Mouse (Mus musculus) right cerebral cortex, postnatal 25 days (tissue): ENCODE measurements around the gene Krt80.
"Not testable (repeated sequence)": the region's sequence is repeated elsewhere in the genome, so short reads cannot be mapped to it uniquely, and the experiment has no call there.

Source experiments
- DNase-seq: peaks from one replicate; pipeline ENCODE4 v3.0.0; 2022

Gene Krt80

DNA sequence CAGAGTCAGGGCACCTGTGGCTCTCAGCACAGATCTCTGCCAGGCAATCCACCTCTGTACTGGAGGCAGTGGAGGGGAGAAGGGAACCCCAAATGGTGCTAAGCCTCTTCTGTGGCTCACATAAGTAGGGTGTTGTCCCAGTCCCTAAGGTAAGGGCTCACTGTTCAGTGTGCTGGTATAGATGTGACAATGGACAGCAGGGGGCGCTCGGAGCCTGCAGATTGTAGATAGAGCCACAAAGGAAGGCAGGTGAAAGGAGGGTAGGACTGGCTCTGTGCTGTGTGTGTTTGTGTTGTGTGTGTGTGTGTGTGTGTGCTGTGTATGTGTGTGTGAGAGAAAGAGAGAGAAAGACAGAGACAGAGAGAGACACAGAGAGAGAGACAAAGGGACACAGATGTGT is 30.4 kb downstream of the Krt80 start:
- peak; percentile 74 for DNase-seq

DNA sequence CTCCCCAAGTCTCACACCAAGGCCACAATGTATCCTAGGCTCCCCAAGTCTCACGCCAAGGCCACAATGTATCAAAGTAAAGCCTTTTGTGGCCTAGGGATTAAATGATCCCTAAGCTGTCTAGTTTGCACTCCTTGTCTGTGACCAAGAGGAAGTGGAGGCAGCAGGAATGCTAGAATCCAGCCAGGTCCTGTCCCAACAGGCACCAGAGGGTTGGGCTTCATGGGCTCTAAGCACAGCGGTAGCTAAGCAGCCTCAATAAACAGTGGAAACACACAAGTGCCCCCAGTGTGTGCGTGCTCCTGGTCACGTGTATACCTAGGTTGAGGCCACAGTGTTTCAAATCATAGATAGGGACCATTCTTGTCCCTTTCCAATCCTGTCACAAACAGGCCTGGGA is 31.6 kb downstream of the Krt80 start:
- no peak for DNase-seq

DNA sequence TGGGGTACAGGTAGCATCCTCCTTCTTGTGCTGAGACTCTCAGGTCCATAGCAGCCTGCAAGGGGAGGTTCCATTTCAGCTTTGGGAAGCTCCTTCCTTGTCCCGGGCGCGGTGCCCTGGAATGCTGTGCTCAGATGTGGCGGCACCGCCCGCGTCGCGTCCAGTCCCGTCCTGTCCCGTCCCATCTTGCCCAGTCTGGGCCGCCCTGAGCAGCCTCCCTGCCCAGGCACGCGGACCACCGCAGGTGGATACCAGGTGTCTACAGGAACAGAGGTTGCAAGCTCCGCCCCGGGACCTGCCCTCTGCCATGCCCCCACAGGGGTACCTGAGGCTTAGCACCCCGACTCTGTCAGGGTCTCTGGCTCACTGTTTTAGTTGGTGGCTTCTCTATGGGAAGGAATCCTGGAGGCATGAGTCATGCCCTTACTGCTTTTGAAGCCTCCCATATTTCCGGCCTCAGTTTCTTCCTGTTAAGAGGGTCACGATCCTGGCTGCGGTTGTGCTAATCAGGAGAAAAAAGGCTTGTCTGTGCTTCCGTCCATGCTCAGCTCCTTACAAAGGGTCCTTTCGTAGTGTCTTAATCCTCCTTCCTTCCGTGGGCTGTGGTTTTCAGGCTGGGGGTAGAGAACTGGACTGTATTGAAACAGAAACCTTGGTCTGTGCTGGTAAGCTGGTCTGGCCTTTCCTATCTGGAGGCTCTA is 33.3 kb downstream of the Krt80 start:
- no peak for DNase-seq

DNA sequence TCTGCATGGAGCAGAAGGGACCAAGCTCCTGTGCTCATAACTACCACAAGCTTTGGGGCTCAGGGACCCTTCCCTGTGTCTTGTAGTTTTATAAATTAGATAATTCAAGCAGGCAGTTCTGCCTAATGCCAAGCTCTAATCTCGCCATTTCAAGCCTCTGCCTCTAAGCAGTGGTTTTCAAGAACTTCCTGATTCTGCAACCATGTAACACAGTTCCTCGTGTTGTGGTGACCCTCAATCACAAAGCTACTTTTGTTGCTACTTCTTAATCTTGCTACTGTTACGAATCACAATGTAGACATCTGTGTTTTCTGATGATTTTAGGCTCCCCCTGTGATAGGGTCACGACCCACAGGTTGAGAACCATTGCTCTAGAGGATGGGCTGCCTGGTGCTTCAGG is 36.3 kb downstream of the Krt80 start:
- DNase-seq, result no peak

DNA sequence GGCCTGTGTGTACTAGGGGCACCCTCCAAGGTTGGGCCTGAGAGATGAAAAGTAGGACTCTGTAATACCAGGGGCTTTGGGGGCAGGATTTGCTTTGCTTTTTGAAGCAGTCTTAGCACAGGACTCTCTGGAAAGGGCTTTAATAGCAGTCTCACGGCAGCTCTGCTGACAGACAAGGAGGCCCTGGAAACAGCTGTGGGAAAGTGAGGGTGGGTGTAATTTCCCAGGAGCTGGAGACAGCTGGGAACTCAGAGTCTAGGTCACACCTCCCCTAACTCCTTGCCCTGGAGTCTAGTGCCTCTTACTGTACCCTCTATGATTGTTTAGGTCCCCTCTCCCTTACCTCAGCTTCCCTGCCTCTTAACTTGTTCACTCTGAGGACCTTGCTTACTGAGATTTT is 36.8 kb downstream of the Krt80 start:
- DNase-seq, result no peak

DNA sequence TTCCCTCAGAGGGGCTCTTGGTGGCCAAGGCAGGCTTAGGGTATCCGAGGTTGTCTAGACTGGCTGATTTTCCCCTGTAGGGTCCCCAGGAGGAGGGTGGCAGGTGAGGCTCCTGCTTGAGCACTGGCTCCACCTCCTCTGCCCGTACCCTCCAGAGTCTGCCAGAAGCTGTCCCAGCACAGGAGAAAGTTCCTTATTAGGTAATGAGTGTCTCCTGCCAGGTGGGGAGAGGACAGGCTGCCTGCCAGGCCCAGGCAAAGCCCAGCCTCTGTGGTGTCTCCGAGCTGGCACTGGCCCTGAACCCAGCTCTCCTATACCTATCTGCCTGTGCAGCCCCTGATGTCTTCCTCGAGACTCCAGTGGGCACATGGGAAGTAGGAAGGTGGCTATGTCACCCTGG is 37.6 kb downstream of the Krt80 start:
- DNase-seq, result no peak

DNA sequence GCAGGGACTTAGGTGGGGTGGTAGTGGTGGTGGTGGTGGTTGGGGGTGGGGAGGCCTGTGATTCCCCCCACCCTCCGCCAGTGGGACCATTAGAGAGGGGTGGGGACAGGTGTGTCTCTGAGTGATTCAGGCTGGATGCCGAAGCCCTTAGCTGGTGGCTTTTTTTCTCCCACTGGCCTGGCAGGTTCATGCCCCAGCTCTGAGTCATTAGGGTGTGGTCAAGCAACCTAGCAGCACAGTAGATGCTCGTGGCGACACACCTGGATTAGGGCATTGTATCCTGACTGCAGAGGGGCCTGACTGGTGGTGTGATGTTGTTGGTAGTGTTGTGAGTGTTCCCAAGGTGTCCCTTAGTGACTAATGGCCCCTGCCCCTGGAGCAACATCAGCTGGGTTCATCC is 38.9 kb downstream of the Krt80 start:
- DNase-seq, result no peak

DNA sequence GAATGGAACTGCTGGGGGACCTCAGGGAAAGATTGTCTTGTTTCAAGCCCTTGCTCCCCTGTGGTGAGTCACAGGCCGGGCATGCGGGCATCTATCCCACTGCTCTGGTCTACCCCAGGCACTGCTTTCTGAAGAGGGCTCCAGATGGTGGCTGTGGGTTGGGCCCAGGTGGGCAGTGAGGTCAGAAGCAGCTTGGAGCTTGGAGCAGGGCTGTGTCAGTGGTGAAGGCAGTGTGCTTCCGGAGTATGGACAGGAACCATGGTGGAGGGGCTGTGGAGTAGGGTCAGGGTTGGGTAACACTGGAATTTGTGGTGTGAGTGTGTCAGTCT is 40.4 kb downstream of the Krt80 start:
- DNase-seq, result no peak

DNA sequence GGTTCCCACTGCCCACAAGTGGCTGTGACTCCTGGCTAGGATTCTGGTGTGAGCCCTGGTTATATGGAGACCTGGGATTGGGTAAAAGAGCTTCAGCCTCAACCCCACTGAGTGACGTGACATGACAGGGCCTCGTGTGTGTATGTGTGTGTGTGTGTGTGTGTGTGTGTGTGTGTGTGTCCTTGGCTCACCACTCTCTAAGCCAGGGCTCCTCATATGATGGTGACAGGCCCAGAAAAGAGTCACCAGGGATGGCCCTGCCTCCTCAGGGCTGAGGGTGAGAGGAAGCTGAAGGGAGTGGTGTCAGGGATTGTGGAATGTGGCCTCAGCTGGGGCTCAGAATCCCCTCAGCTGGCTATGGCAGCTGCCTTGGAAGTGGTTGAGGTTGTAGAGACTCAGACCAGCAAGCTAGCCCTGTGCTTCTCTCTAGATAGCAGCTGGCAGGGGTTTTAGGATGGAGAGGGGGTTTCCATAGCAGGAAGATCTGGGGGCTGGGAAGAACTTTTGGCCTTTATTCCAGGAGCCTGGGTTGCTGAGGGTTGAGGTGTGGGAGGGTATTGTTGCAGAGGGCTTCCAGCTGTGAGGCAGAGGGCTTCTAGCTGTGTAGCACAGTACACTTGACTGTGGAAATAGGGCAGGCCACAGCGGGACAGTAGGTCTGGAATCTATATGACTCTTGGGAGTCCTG is 40.9 kb downstream of the Krt80 start:
- DNase-seq, result no peak

DNA sequence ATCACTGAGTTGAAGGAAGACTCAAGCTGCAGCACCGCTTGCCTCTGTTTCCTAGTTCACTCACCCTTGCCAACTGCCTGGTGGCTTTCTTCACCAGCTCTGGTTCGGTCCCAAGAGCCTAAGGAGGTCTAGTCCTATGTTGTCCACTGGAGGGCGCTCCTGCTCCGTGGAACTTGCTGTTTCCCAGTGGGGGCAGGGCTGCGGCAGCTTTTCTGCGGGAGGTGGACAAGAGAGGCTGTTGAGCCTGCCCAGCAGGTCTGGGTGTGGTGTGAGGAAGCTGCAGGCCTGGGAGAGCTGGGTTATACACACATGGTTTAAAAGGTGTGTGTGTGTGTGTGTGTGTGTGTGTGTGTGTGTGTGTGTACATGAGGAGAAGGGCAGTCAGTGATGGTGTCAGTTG is 42.7 kb downstream of the Krt80 start:
- DNase-seq, result peak; percentile 81

DNA sequence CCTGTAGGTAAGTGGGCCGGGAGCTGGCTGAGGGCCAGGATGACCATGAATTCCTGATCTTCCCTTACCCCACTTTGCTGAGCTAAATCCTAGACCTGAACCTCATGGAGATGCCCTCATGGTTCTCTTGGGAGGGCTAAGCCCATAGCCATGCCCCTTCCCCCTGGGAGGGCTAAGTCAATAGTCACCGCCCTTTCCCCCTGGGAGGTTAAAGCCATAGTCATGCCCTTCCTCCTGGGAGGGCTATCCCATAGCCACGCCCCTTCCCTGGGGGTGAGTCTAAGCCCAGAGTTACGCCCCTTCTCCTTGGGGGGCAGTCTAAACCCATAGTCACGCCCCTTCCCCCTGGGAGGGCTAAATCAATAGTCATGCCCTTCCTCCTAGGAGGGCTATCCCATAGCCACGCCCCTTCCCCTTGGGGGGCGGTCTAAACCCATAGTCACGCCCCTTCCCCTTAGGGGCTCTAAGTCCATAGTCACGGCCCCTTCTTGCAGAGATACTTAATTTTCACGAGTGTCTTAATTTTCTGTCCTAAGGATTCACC is 43.9 kb downstream of the Krt80 start:
- DNase-seq, result no peak

DNA sequence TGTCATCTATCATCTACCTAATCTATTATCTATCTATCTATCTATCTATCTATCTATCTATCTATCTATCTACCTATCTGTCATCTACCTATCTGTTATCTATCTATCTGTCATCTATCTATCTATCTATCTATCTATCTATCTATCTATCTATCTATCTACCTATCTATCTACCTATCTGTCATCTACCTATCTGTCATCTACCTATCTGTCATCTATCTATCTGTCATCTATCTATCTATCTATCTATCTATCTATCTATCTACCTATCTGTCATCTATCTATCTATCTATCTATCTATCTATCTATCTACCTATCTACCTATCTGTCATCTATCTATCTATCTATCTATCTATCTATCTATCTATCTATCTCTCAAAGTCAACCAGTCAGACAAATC is 45.6 kb downstream of the Krt80 start:
- not testable (repeated sequence) for DNase-seq

DNA sequence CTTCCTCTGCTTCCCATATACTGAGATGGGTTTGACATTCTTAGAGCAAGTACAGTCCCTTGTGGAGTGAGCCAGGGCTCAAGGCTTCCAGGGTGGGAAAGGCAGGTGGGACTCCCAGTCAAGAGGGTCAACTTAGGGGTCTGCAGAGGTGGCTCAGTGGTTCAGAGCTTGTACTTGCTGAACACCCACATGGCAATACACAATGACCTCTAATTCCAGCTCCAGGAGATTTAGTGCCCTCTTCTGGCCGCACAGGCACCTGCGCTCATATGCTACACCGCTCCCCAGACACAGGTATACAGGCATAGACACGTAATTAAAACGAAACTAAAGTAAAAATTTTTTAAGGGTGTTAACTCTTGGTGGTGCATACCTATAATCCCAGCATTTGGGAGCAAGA is 46.5 kb downstream of the Krt80 start:
- no peak for DNase-seq

DNA sequence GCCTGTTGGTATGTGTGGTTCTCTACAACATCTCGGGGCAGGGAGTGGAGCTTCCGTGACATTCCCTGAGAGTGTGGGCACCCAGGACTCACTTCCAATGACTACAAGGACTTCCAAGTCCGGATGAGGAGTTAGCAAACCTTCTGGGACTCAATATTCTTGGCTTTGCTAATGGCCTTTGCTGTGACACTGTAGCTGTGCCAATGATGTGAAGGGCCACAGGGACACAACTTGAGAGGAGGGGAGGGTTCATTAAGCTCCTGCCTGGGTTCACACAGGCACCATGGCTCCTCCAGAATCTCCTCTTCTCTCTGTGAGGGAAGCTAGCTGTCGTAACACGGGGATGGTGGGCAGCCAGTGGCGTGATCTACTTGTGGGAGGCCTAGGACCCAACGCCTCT is 47.3 kb downstream of the Krt80 start:
- no peak for DNase-seq

DNA sequence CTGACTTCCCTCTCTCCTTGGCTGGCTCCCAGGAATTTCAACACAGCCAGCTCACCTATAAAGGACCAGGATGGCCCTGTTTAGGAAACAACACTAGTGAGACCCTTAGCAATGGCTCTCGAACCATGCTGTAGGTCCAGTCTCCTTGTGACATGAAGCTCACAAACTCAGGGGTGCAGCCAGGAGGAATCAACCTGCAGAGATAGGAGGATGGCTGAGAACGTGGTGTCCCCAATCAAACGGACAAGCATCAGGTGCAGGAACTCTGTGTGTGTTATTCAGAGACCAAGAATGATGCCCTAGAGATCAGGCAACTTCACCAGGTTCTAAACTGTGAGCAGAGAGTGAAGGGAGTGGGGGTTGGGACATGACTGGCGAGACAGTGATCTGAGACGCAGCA is 47.9 kb downstream of the Krt80 start:
- no peak for DNase-seq

DNA sequence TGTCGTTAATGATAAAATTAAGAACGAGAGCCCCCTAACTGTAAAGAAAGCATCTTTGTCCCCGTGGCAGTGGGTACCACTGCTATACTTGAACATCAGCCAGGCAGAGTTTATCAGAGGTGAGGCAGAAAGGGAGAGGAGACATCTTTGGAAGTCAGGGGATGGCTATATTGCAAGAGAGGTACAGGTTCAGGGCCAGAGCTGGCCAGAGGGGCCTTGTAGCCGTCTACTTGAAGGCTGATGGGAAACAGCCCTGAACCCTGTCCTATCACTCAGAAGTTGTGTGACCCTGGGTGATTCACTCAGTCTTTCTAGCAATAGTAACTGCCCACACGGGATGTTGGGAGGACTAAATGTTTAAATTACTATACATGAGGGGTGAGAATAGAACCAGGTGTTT is 48.8 kb downstream of the Krt80 start:
- DNase-seq, result no peak

DNA sequence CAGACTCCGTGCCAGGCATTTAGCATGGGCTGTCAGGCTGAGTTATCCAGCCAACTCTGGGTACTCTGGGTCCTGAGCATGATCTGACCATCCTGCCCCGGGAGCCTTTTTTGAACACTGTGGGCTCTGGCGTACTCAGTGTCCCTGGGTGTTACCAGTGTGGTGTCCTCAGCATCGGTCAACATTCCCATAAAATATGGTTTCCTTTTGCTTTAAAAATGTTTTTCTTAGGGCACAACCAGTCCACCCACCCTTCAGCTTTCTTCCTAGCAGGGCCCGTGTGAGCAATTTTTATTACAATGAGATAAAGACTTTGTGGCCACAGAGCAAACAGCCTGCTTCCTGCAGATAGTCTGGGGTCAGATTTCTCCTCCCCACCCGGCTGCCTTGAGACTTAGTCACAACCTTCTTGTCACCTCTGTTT is 49.3 kb downstream of the Krt80 start:
- DNase-seq, result no peak

DNA sequence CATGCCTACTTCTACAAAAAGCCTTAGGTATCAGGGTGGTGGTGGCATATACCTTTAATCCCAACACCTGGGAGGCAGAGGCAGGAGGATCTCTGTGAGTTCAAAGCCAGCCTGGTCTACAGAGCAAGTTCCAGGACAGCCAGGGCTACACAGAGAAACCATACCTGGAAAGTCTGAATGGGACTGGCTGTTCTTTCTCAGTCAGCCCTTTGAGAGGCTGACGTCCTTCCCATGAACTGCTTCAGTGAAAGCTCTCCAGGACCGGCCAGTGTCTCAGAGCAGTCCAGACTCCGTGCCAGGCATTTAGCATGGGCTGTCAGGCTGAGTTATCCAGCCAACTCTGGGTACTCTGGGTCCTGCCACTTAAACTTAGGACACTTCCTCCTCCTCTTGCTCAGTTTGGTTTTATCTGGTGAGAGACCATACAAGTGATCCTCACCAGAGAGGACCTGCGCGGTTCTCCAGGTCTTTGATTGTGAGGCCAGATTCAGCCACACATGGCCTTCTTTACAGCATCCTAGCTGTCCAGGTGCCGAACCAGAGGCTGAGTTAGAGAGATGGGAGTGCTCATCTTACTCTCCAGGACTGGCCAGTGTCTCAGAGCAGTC is 49.8 kb downstream of the Krt80 start:
- DNase-seq, result no peak

DNA sequence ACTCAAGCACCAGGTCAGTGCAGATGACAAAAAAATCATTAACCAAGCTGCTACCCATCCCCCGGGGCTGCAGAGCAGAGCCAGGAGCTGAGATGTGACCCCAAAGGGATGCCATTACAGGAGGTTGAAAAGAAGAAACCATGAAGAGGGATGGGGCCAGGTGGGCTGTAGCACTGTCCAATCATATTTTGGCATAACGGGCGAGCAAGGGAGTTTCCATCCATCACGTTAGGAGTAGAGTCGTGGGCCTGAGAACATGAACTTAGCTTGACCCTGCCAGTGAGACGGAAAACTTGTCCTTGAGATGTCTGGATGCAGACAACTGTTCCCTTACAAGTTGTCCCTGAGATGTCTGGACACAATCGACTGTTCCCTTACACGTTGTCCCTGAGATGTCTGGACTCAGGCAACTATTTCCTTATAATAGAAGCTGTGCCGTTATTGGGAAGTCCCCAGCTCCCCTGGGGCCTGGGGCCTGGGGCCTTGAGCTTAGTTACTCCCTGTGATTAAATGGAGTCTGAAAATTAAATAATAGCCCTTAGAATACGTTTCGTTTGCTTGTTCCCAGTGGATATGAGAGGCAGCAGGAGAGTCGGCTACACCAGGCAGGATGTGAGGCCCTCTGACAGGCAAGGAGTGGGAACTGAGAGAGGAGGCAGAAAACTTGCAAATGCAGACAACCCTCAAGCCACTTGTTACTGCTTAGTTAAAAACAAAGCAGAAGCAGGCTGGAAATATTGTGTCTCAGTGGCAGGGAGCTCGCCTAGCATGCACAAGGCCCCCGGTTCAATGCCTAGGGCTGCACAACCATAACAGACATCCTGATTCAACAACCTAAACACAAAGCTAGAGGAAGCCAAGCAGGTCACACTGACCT is 50.8 kb downstream of the Krt80 start:
- no peak for DNase-seq

DNA sequence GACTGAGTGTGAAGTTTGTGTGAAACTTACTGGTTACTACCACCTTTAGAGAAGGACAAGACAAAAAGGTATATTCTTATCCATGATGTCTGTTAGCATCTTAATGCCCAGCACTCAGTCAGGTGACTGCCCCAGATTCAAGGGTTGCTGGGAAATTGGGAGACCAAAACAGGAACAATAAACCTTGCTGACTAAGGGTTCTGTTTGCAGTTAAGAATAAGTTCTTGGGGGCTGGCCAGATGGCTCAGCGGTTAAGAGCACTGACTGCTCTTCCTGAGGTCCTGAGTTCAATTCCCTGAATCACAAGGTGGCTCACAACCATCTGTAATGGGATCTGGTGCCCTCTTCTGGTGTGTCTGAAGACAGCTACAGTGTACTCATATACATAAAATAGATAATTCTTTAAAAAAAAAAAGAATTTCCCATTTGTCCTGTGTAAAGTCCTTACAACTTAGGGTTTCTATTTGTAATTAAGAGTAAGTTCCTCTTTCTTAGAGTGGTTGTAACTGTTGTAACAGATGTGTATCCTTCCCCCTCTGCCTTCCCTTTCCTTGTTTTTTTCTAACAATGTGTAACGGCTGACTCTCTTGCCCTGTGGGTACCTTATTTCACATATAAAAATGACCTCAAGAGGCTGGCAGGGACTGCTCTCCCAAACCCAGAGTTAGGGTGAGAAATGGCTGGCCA is 52.0 kb downstream of the Krt80 start:
- DNase-seq, result no peak

DNA sequence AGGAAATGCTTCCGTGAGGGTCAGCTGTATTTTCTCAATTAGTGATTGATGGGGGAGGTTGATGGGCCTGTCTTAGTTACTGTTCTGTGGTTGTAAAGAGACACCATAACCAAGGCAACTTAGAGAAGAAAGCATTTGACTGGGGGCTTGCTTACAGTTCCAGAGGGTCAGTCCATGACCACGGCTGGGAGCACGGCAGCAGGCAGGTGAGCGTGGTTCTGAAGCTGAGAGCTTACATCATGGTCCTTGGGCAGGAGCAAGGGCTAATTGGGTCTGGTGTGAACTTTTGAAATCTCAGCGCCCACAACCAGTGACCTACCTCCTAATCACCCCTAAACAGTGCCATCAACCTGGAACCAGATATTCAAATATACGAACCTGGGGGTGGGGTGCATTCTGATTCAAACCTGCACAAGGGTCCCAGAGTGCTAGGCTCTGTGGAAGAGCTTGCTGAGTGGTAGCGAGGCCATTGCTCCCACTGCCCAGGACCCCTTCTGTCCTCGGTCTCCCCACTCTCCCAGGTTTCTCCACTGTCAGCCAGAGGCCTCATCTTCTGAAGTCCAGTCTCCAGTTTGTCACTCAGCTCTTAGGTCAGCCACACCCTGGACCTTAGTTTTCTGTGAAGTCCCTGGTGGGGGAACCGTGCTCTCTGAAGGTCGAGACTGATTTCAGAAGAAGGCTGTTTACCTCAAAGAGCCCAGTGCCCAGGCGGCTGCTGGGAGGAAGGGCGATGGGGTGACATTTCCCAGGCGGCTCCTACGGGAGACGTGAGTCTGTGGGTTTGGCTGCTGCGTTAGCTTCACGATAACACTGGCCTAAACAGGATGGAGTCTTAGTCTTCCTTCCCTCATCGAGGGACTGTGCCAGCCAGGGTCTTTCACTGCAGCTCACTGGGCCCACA is 52.8 kb downstream of the Krt80 start:
- DNase-seq, result no peak
